Mouse (Mus musculus) lung, postnatal 25 days (tissue): Measurements from ENCODE around the gene Pvalb.

Experiments
- DNase-seq: peaks from one replicate; pipeline ENCODE4 v3.0.0; 2022; ENCODE audit warnings: low spot score

Pvalb gene

GRCm38 (mm10) chr15:78158335-78158734 is 47.9 kb downstream of the Pvalb start:
- DNase-seq, result no peak

- no peak for DNase-seq
Measured at GRCm38 (mm10) chr15:78157824-78158223, 48.4 kb downstream of the Pvalb start.

GRCm38 (mm10) chr15:78157330-78157729 is 48.9 kb downstream of the Pvalb start:
- DNase-seq, result no peak

GRCm38 (mm10) chr15:78155421-78155820 is 50.8 kb downstream of the Pvalb start:
- DNase-seq, result no peak

- no peak for DNase-seq
Measured at GRCm38 (mm10) chr15:78153045-78153775, 53.0 kb downstream of the Pvalb start.

GRCm38 (mm10) chr15:78148565-78148964 is 57.6 kb downstream of the Pvalb start:
- no peak for DNase-seq
